Mouse (Mus musculus) ES-Bruce4 (cell line): ENCODE results near the gene Ruvbl1.

Source experiments
- CTCF ChIP-seq: IDR thresholded peaks from one replicate; pipeline ENCODE4 v1.8.1; 2011; ENCODE audit warnings: low read depth, low read length
- EP300 ChIP-seq: IDR thresholded peaks from 2 replicates; pipeline ENCODE4 v1.6.1; 2011; ENCODE audit warnings: low read depth, low read length; ENCODE audit not compliant: insufficient read depth
- POLR2A ChIP-seq: IDR thresholded peaks from one replicate; pipeline ENCODE4 v1.8.1; 2011; ENCODE audit warnings: low read length; ENCODE audit not compliant: insufficient read depth

DNA sequence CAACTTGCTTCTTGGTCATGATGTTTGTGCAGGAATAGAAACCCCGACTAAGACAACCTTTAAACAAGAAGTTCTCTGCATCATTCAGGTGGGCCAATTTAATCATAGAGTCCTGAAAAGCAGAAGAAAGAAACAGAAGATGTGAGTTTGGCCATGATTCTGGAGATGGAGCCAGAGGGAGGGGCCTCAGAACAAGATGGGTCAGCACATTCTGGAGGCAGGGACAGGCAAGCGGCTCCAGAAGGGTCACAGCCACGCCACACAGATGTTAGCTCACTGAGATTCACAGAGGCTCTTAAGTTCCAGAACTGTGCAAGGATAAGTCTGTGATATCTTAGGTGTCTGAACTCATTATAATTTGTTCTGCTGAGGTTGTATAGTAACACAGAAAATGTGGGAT is 79.0 kb downstream of the Ruvbl1 start:
- TF ChIP-seq CTCF, result no peak
- TF ChIP-seq POLR2A, result no peak
- TF ChIP-seq EP300, result no peak
